In genomic region chr5:139792966-139793337, GRCm38 (mm10) we compare ENCODE assay signal across 10 mouse cellular contexts. TPM values are rescaled to one million over a fixed set of nuclear protein-coding genes. Genes with fewer than 3 reads are reported as not detected.
DNase-seq lines count a peak whose midpoint lies in the region; ATAC-seq and TF ChIP-seq lines count a peak whose summit lies in the region.
"Had no signal": no experiment of that assay in that cellular context is flagged by ENCODE, and none has a peak within 500 bp of the region (broad histone marks: within the 10 kb centered on the region; RNA-seq: fewer than 3 reads in every experiment).

No protein-coding gene starts in this region.

- no peak for TF ChIP-seq CTCF in lung, postnatal 0 days (IDR thresholded peaks at IDR 0.05)
- TF ChIP-seq CTCF in hindbrain, postnatal 0 days (IDR thresholded peaks at IDR 0.05; ENCODE audit: low read depth) = no peak

- TF ChIP-seq EP300 in lung, postnatal 0 days (IDR thresholded peaks at IDR 0.05) = no peak

- peak overlapping the region; percentile 98 for H3K27ac ChIP-seq in lung, postnatal 0 days (ENCODE audit: low read length)
- H3K27ac ChIP-seq in hindbrain, postnatal 0 days = no peak overlapping the region
- H3K27ac ChIP-seq in neural tube, embryonic 14.5 days (ENCODE audit: low read depth, low read length) = no peak overlapping the region

- peak overlapping the region; percentile 96 for H3K9ac ChIP-seq in lung, postnatal 0 days (replicated peaks; ENCODE audit: low read depth)
- H3K9ac ChIP-seq in hindbrain, postnatal 0 days (replicated peaks; ENCODE audit: low read length) = no peak overlapping the region
- H3K9ac ChIP-seq in neural tube, embryonic 14.5 days (replicated peaks; ENCODE audit: low read depth, low read length) = 0 out of 2 replicates have a peak overlapping the region, but pooled peaks have one; percentile 21

- DNase-seq in gastrocnemius, adult 18-20 months (ENCODE audit: low spot score) = peak; percentile 24
- no peak for DNase-seq in gastrocnemius, postnatal 14 days
- no peak for DNase-seq in lung, postnatal 0 days (ENCODE audit: low spot score)
- no peak for DNase-seq in lung, postnatal 4 days
- no peak for DNase-seq in hindbrain, postnatal 0 days (ENCODE audit: low spot score)
- DNase-seq in gastrocnemius, postnatal 25 days = no peak
- DNase-seq in T-cell, adult 2 months (ENCODE audit: low spot score) = no peak

- H3K4me1 ChIP-seq in lung, postnatal 0 days (ENCODE audit: insufficient read depth, low read depth, low read length) = peaks cover 42% of the 10 kb centered on the region
- peaks cover 23% of the 10 kb centered on the region for H3K4me1 ChIP-seq in hindbrain, postnatal 0 days (ENCODE audit: insufficient read depth, low read length)
- peaks cover 35% of the 10 kb centered on the region for H3K4me1 ChIP-seq in neural tube, embryonic 14.5 days (ENCODE audit: control insufficient read depth, insufficient read depth, low read length)

- H3K4me3 ChIP-seq in lung, postnatal 0 days (ENCODE audit: low read depth, low read length) = peak overlapping the region; percentile 94
- H3K4me3 ChIP-seq in hindbrain, postnatal 0 days (ENCODE audit: low read length) = no peak overlapping the region
- H3K4me3 ChIP-seq in neural tube, embryonic 14.5 days (ENCODE audit: low read depth, low read length) = no peak overlapping the region

- intact Hi-C loops in gastrocnemius, postnatal 14 days (cut with DNase I; ENCODE audit: low total_unique reads) = no loop called here

- no peaks in the 10 kb centered on the region for H3K27me3 ChIP-seq in lung, postnatal 0 days (replicated peaks; ENCODE audit: insufficient read depth, low read length)
- H3K27me3 ChIP-seq in hindbrain, postnatal 0 days (ENCODE audit: insufficient read depth, low read length) = no peaks in the 10 kb centered on the region
- H3K27me3 ChIP-seq in neural tube, embryonic 14.5 days (ENCODE audit: control insufficient read depth, insufficient read depth, low read length) = no peaks in the 10 kb centered on the region

- H3K9me3 ChIP-seq in lung, postnatal 0 days (ENCODE audit: low read length) = no peaks in the 10 kb centered on the region
- H3K9me3 ChIP-seq in hindbrain, postnatal 0 days (ENCODE audit: low read length) = no peaks in the 10 kb centered on the region
- H3K9me3 ChIP-seq in neural tube, embryonic 14.5 days (ENCODE audit: control insufficient read depth, low read length) = no peaks in the 10 kb centered on the region

- H3K4me2 ChIP-seq in lung, postnatal 0 days (replicated peaks; ENCODE audit: low read depth, low read length) = peak overlapping the region; percentile 86
- H3K4me2 ChIP-seq in hindbrain, postnatal 0 days (ENCODE audit: low read depth, low read length) = peak overlapping the region; percentile 99; the same call in 1 of the 2 replicates
- peak overlapping the region; percentile 100; the same call in 1 of the 2 replicates for H3K4me2 ChIP-seq in neural tube, embryonic 14.5 days (ENCODE audit: low read depth, low read length)

- no peaks in the 10 kb centered on the region for H3K36me3 ChIP-seq in lung, postnatal 0 days (ENCODE audit: insufficient read depth, low read length)
- no peaks in the 10 kb centered on the region for H3K36me3 ChIP-seq in hindbrain, postnatal 0 days (ENCODE audit: insufficient read depth, low read length)
- no peaks in the 10 kb centered on the region for H3K36me3 ChIP-seq in neural tube, embryonic 14.5 days (ENCODE audit: control insufficient read depth, insufficient read depth, low read length)

- ATAC-seq in lung, postnatal 0 days = no peak
- ATAC-seq in hindbrain, postnatal 0 days = no peak
- ATAC-seq in neural tube, embryonic 14.5 days (ENCODE audit: low read depth) = no peak

- WGBS in lung, postnatal 0 days = 15% methylated on average over 3 of the region's 3 CpGs
- WGBS in hindbrain, postnatal 0 days = 59% methylated on average over 3 of the region's 3 CpGs
- 57% methylated on average over 3 of the region's 3 CpGs for WGBS in neural tube, embryonic 14.5 days

RNA-seq across cellular contexts. Expression of gene Mafk, which starts 1.6 kb away (rescaled TPM):
- total RNA-seq in gastrocnemius, adult 18-20 months (2021) = 10 to 100 TPM; 19.5 to 33.9 TPM
- total RNA-seq in gastrocnemius, postnatal 14 days (2021) = 10 to 100 TPM; 11.1 to 13.6 TPM
- 38.5 and 38.9 TPM in 2 replicates for polyA plus RNA-seq in lung, postnatal 0 days (2015; fragmentation: Nextera tagmentation; extraction: Ambion mirVana)
- 12.9 and 13.1 TPM in 2 replicates for total RNA-seq in hindbrain, postnatal 0 days (2014; rRNA removed)
- 6.5 and 7.0 TPM in 2 replicates for polyA plus RNA-seq in hindbrain, postnatal 0 days (2015; fragmentation: Nextera tagmentation; extraction: Ambion mirVana)
- polyA plus RNA-seq in neural tube, embryonic 14.5 days (2014; fragmentation: Nextera tagmentation; extraction: Ambion mirVana) = 5.7 and 8.9 TPM in 2 replicates
- total RNA-seq in gastrocnemius, postnatal 25 days (2021) = 10 to 100 TPM; 12.9 to 17.5 TPM

RNA-seq across cellular contexts. Expression of gene Ints1, which starts 17.5 kb away (rescaled TPM):
- total RNA-seq in gastrocnemius, adult 18-20 months (2021) = 10 to 100 TPM; 31.5 to 37.6 TPM
- 10 to 100 TPM; 36.1 to 36.4 TPM for total RNA-seq in gastrocnemius, postnatal 14 days (2021)
- polyA plus RNA-seq in lung, postnatal 0 days (2015; fragmentation: Nextera tagmentation; extraction: Ambion mirVana) = 8.6 TPM in 2 replicates
- total RNA-seq in hindbrain, postnatal 0 days (2014; rRNA removed) = 126 and 158 TPM in 2 replicates
- polyA plus RNA-seq in hindbrain, postnatal 0 days (2015; fragmentation: Nextera tagmentation; extraction: Ambion mirVana) = 23.2 and 24.3 TPM in 2 replicates
- polyA plus RNA-seq in neural tube, embryonic 14.5 days (2014; fragmentation: Nextera tagmentation; extraction: Ambion mirVana) = 35.4 and 39.6 TPM in 2 replicates
- total RNA-seq in gastrocnemius, postnatal 25 days (2021) = 10 to 100 TPM; 25.6 to 32.1 TPM

RNA-seq across cellular contexts. Expression of gene Tmem184a, which starts 26.8 kb away (rescaled TPM):
- total RNA-seq in gastrocnemius, adult 18-20 months (2021) = under 1 TPM; 0.78 to 0.84 TPM
- under 1 TPM; 0.45 to 0.55 TPM for total RNA-seq in gastrocnemius, postnatal 14 days (2021)
- 15.5 and 19.1 TPM in 2 replicates for polyA plus RNA-seq in lung, postnatal 0 days (2015; fragmentation: Nextera tagmentation; extraction: Ambion mirVana)
- 0.04 and 0.31 TPM in 2 replicates for total RNA-seq in hindbrain, postnatal 0 days (2014; rRNA removed)
- 0.06 and 0.08 TPM in 2 replicates for polyA plus RNA-seq in hindbrain, postnatal 0 days (2015; fragmentation: Nextera tagmentation; extraction: Ambion mirVana)
- polyA plus RNA-seq in neural tube, embryonic 14.5 days (2014; fragmentation: Nextera tagmentation; extraction: Ambion mirVana) = 0.23 TPM in 1 of 2 replicates, not detected in the other
- total RNA-seq in gastrocnemius, postnatal 25 days (2021) = under 1 TPM; 0.80 to 0.87 TPM

RNA-seq across cellular contexts. Expression of gene Gm26938, which starts 33.3 kb away (rescaled TPM):
- not detected for total RNA-seq in gastrocnemius, adult 18-20 months (2021)
- not detected for total RNA-seq in gastrocnemius, postnatal 14 days (2021)
- 0.33 TPM in 1 of 2 replicates, not detected in the other for polyA plus RNA-seq in lung, postnatal 0 days (2015; fragmentation: Nextera tagmentation; extraction: Ambion mirVana)
- not detected in 2 replicates for total RNA-seq in hindbrain, postnatal 0 days (2014; rRNA removed)
- not detected in 2 replicates for polyA plus RNA-seq in hindbrain, postnatal 0 days (2015; fragmentation: Nextera tagmentation; extraction: Ambion mirVana)
- polyA plus RNA-seq in neural tube, embryonic 14.5 days (2014; fragmentation: Nextera tagmentation; extraction: Ambion mirVana) = not detected in 2 replicates
- total RNA-seq in gastrocnemius, postnatal 25 days (2021) = not detected
- total RNA-seq: adrenal gland, postnatal 36 days; left cerebral cortex, postnatal 14 days had no signal

RNA-seq across cellular contexts. Expression of gene Psmg3, which starts 33.7 kb away (rescaled TPM):
- 10 to 100 TPM in 1 of 2 experiments, 1 to 10 TPM in 1; 7.8 to 10.6 TPM for total RNA-seq in gastrocnemius, adult 18-20 months (2021)
- total RNA-seq in gastrocnemius, postnatal 14 days (2021) = 1 to 10 TPM; 7.5 to 8.8 TPM
- polyA plus RNA-seq in lung, postnatal 0 days (2015; fragmentation: Nextera tagmentation; extraction: Ambion mirVana) = 41.1 and 45.4 TPM in 2 replicates
- total RNA-seq in hindbrain, postnatal 0 days (2014; rRNA removed) = 23.6 and 26.1 TPM in 2 replicates
- polyA plus RNA-seq in hindbrain, postnatal 0 days (2015; fragmentation: Nextera tagmentation; extraction: Ambion mirVana) = 59.0 and 60.6 TPM in 2 replicates
- 71.1 TPM in 2 replicates for polyA plus RNA-seq in neural tube, embryonic 14.5 days (2014; fragmentation: Nextera tagmentation; extraction: Ambion mirVana)
- 1 to 10 TPM; 7.4 to 9.2 TPM for total RNA-seq in gastrocnemius, postnatal 25 days (2021)
